Mouse (Mus musculus) macrophage (primary cell): ENCODE data around the gene Srd5a1. TPM values are rescaled to one million over a fixed set of nuclear protein-coding genes. Genes with fewer than 3 reads are reported as not detected.
A peak's percentile ranks its signal among the peaks of the same experiment; 100 is the strongest.

Experiments
- H3K27ac ChIP-seq: fragments of 350-480 bp; formaldehyde crosslinking; 2 replicates; pipeline ENCODE4 v1.9.0; 2021
- H3K36me3 ChIP-seq: fragments of 350-480 bp; formaldehyde crosslinking; 2 replicates; pipeline ENCODE4 v1.9.0; 2021; ENCODE audit errors: inconsistent target
- H3K4me3 ChIP-seq: fragments of 350-480 bp; formaldehyde crosslinking; 2 replicates; pipeline ENCODE4 v1.9.0; 2021; ENCODE audit errors: inconsistent target
- H3K79me2 ChIP-seq: fragments of 350-480 bp; formaldehyde crosslinking; 2 replicates; pipeline ENCODE4 v1.9.0; 2021; ENCODE audit errors: inconsistent target
- WGBS: methylation state at CpG from one replicate; pipeline ENCODE4 v1.1.7; 2026; ENCODE audit warnings: inconsistent platforms; ENCODE audit not compliant: missing documents; 5-methylcytosine and 5-hydroxymethylcytosine counted together
- polyA plus RNA-seq: library from polyadenylated mRNA; stranded (reverse); fragments of 250-400 nt; gene quantifications from 3 replicates; pipeline ENCODE4 v1.2.4, GENCODE M21; 2018; ENCODE audit warnings: inconsistent platforms

The Srd5a1 gene
- polyA plus RNA-seq, 1 experiment from 2014 or later, result 0.75 TPM

DNA sequence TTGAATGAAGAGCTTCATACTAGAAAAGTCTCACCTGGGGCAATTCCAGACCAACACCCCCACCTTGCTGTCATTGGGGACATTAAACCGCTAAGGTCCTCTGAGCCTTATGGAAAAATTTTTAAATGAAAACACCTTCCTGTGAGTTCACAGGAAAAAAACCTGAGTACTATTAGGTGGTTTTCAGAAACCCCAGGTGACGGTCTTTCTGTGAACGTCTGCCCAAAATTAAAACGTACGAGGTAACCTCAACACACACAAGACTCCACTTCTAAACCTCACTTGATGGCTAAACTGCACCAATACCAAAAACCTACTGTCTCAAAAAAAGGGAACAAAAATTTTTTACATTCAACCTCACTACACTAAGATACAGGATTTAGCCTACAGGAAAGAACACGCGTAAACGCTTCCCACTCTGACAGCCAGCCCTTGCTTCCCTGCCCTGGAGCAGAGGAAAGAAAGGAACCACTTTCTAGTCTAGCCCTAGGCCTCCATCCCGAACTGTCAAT lies 78.3 kb downstream of the Srd5a1 start:
- peak overlapping the region; percentile 31; the same call in 1 of the 2 replicates for H3K27ac ChIP-seq
- H3K36me3 ChIP-seq, result no peaks in the 10 kb centered on the region
- peak overlapping the region; percentile 66 for H3K4me3 ChIP-seq
- H3K79me2 ChIP-seq, result peaks cover 54% of the 10 kb centered on the region
- WGBS, result 6% methylated on average over 9 of the region's 9 CpGs

DNA sequence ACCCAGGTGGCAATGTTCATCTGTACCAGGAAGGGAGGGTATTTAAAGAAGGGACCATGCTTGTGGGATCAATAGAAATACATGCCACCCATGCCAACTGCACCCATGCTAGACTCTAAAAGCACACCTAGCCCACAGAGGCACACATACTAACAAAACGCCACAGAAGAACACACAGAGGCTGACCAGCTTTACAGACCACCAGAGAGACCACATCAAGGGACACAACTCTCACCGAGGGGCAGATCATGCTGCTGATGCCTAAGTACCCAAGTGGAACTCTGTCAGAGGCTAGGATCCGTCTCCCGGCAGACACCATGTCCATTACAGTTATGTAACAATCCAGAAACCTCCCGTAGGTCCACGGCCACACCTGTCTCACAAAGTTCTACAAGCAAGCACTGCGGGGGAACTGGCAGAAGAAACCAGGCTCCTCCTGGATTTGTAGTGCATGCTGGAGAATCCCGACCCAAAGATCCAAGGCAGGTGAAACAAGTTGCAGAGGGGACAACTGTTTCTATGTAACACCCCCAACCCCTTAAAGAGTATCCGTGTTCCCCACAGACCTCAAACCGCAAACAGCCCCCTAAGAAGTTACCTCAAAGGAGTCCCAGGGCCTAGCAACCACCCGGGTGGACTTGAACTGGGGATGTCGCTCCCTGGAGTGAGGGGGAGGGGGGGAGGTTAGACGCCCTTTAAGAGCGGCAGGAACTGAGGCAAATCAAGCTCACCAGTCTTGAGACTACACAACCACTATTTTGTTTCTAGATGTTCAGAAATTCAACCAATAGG lies 78.9 kb downstream of the Srd5a1 start:
- H3K27ac ChIP-seq, result 0 out of 2 replicates have a peak overlapping the region, but pooled peaks have one; percentile 31
- peaks cover 60% of the 10 kb centered on the region for H3K79me2 ChIP-seq
- no peaks in the 10 kb centered on the region for H3K36me3 ChIP-seq
- WGBS, result 61% methylated on average over 14 of the region's 14 CpGs
- peak overlapping the region; percentile 66 for H3K4me3 ChIP-seq

DNA sequence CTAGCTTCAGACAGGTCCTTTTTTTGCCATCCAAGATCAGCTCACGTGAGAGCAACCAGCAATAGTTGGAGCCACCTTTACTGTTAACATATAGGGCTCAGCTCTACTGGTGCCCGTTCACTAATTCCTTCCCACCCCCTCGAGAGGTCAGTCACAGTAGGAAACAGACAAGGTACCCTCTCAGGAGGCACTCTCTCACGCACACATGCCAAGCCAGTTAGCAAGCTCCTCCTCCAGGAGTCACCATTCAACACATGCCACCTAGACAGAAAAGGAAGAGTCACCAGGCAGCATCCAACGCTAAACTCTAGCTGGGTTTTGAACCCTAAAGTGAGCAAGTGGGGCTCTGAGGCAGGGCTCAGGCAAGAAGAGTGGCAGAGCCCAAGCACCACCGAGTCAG lies 79.8 kb downstream of the Srd5a1 start:
- Histone ChIP-seq H3K4me3 (peak overlapping the region; percentile 66; the same call in 1 of the 2 replicates), H3K36me3 (no peaks in the 10 kb centered on the region), H3K79me2 (peaks cover 69% of the 10 kb centered on the region), H3K27ac (no peak overlapping the region)
- WGBS, result 72% methylated on average over 6 of the region's 6 CpGs

DNA sequence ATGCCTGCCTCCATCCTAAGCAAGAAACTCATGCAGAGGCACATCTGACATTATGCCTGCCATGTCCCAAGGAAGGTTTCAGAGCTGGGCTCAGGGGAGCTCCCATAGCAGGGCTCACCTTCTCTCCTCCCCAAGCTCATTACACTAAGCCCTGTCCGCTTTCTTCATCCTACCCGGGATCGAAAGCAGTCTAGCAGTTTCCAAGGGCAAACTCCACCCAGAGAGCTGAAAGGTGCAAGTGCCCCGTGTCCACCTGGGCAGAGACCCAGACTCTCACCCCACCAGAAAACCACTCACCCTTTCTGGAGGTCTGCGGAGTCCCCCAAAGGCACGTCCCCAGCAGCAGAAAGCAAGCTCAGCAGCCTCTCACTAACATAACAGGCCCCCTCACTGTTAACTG lies 80.3 kb downstream of the Srd5a1 start:
- Histone ChIP-seq H3K4me3 (no peak overlapping the region), H3K36me3 (no peaks in the 10 kb centered on the region), H3K79me2 (peaks cover 74% of the 10 kb centered on the region), H3K27ac (no peak overlapping the region)
- 92% methylated on average over 4 of the region's 6 CpGs for WGBS

DNA sequence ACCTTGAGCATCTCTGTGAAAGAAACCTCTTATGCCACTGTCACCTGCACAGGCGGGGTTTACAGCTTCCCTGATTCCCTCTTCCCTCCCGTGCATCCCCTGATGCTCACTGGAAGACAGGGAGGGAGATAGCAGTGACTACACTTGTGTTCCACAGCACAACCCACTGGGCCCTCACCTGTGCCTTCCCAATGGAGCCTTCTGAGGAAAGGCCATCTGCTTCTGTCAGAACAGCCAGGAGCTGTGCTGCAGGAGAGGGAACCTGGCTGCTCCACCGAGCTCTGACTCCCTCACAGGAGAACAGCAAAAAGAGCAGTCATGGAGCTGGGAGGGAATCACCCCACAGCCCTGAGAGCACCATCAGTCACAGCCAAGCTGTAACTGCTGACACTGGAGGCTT lies 81.1 kb downstream of the Srd5a1 start:
- Histone ChIP-seq H3K36me3 (no peaks in the 10 kb centered on the region), H3K27ac (no peak overlapping the region), H3K4me3 (no peak overlapping the region), H3K79me2 (peaks cover 82% of the 10 kb centered on the region)
- 96% methylated on average over 3 of the region's 3 CpGs for WGBS

DNA sequence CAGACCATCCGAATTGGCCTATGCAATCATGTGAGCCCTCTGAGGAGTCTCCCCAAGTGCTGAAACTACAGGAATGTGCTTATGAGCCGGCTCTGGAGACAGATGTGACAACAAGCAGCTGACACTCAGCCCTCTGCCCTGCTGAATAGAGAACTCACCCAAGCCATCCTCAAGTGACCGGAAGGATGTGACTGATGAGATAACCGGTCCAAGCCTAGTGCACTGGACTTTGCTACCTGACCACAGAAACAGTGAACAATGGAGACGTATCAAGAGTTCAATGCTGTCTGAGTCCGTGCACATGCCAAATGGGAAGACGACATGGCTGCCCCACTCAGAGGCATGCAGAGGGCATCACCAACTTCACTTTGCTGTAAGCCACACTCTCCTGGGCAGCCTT lies 82.7 kb downstream of the Srd5a1 start:
- H3K79me2 ChIP-seq, result peaks cover 98% of the 10 kb centered on the region
- H3K36me3 ChIP-seq, result no peaks in the 10 kb centered on the region
- no peak overlapping the region for H3K4me3 ChIP-seq
- WGBS, result 90% methylated on average over 6 of the region's 7 CpGs
- H3K27ac ChIP-seq, result no peak overlapping the region

DNA sequence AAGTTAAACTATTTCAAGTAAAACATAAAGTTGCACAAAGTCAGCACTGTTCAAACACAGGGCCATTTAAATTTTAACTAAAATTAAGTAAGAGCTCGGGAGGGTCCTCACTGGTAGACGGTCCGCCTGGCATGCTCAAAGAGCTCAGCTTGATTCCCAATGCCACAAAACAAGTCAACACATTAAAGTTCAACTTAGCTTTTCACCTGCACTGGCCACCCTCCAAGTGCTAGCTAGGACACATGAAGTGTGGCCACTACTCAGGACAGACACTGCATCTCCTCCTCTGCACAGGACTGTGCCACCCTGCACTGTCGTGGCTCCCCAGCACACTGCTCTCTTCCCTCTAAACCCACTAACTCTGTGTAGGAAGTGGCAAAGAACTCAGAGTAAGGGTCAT lies 85.4 kb downstream of the Srd5a1 start:
- H3K27ac ChIP-seq, result peak overlapping the region; percentile 57
- 80% methylated on average over 4 of the region's 4 CpGs for WGBS
- peaks cover 100% of the 10 kb centered on the region for H3K79me2 ChIP-seq
- peak overlapping the region; percentile 3; the same call in 1 of the 2 replicates for H3K4me3 ChIP-seq
- no peaks in the 10 kb centered on the region for H3K36me3 ChIP-seq

DNA sequence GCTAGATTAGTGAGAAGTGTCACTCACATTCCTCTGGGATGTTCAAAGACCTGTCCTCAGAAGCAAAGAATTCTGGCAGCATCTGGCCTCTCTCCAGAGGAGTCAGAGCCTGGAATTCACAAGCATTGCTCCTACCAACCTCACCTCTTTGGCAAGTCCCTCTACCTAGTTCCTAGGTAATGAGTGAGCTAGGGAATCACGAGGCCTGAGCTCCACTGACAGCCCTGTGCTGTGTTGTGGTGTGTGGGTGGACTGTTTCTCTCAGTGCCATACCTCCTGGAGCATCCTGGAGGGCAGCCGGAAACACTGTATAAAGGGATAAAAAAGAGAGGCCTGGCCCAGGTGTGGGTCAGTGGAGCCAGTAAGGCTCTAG lies 87.1 kb downstream of the Srd5a1 start:
- Histone ChIP-seq H3K27ac (no peak overlapping the region), H3K36me3 (no peaks in the 10 kb centered on the region), H3K79me2 (peaks cover 100% of the 10 kb centered on the region), H3K4me3 (no peak overlapping the region)
- WGBS, result 94% methylated on average over 2 of the region's 2 CpGs

Other genes with a start within 250 kb of the Srd5a1 start
- gene Nsun2, start 77.7 kb downstream of the Srd5a1 start, polyA plus RNA-seq, result 30.3 to 91.4 TPM (median 44.0 TPM) in 3 replicates
- 9.7 to 18.8 TPM (median 13.5 TPM) in 3 replicates for gene Tent4a, start 76.8 kb downstream of the Srd5a1 start, polyA plus RNA-seq
- gene Ube2ql1, start 128.4 kb upstream of the Srd5a1 start, polyA plus RNA-seq, result not detected in 3 replicates
- gene Med10, start 191.0 kb upstream of the Srd5a1 start, polyA plus RNA-seq, result 49.1 to 58.0 TPM (median 55.1 TPM) in 3 replicates